Mouse (Mus musculus): ENCODE data around the gene Arpp21.

Gene Arpp21

DNA sequence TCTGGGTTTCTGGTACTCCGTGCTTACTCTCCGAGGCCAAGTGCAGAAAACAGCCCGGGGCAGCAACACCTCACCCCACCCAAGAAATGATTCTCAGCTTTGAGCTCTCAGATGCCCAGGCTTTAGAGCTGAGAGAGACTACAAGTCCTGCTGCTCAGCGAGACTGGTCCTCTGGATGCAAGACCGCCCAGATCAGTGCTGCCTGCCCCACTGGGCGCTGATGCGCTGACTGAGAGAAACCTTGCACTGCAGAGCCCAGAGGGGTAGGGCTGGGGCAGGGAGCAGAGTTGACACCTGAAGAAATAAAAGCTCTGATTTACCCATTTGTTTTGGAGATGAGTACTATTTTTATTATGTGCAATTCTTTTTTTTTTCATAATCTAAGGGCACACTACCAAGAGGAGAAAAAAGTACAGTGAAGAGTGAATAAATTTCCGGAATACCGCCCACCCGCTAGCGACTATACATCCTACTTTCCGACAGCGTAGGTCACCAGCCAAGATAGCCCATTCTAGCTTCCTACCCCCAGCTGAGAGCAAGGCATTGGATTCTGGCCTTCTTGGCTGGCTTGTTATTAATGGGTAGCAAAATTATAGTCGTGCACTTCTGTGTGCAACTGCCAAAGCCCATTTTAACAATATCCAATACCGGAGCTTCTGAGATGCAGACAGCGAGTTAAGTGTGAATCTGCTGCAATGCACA lies at the start of gene Arpp21:
Arpp21 (minus strand) TSS at position 243 of the 702 bp plus-strand sequence.
- peak; percentile 52 to 64 for DNase-seq

DNA sequence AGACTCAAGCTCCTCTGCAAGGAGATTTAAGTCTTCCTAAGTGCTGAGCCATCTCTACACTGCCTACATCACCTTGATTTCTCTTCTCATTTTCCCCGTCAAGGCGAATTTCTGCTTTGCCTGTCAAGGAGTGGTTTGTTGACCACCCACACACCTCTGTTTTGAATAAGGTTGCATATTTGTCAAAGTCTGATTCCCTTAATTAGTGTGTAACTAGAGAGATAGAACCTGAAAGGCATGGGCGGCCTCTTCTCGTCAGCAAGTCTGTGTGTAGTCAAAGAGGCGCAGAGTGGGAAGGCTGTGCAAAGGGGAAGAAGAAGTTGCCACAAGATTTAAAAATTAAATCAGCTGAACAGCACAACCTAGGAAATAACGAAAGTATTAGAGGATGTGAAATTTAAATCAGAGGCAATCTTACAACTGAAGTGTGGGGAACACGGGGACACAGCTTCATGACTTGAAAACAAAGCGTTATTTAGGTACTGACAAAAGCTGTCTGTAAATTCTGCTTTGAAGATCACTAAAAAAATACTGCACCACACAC lies 36.8 kb upstream of the Arpp21 start:
- no peak for DNase-seq

DNA sequence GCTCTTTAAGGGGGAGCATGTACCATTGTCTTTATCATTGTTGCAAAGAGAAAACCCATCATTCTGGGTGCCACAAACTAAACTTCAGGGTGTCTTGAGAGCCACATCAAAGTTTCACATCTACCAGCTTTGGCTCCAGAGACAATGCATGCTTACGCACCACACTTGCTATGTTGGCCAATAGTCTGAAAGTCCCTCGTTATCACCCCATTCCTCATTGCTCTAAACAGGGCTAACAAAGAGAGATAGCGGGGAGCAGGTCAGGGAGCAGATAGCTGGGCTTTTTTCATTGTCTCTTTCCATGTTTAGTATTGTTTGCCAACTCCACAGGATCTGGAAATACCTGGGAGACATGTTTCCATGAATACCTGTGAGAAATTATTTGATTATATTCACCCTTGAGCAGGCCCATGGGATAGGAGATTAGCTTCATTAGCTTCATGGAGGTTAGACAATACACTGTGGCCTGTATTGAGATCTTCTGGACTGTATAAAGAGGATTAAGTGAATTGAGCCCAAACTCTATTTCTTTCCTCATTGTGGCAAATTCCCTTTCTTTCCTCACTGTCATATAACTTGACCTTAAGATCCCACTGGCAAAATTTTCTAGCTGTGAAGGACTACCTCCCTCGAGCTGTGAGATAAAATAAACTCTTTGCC lies 29.4 kb upstream of the Arpp21 start:
- DNase-seq = no peak

DNA sequence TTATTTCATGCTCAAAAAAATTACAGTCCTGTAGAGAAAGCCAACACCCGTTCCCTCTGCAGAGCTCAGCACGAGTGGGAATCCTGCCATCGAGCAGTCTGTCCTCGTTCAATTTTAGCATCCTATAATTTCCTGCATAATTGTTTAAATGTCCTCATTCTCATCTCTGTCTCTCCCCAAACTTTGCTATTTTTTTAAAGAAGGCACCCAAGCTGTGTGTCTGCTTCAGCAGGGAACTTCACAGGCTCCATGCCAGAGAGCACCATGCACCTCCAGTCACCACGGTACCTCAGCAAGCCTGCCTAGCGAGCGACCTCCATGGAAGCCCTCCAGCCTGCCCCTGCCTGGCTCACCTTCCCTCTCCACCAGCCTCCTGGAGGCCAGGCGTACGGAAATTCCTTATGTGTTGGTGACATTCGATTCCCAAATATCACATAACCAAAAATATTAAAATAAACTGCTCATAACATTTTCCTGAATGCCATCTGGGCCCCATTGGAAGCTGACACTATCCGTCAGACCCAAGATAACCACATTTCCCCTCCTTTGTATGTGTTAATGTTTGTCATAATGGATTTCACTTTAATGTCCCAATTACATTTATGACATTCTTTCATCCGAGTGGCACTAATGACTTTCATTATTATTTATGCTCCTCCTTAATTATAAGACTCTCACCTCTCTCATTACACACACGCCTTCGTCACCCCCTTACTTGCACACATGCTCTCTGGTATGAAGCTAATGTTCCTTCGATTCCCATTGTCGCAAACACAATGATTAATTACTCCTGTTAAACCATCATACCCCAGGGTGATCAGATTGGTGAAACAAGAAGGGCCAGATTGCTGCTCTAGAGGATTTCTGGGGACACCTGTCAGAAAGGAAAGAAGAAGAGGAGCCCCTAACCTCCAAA lies 26.5 kb upstream of the Arpp21 start:
- peak; percentile 82 to 86 for DNase-seq

DNA sequence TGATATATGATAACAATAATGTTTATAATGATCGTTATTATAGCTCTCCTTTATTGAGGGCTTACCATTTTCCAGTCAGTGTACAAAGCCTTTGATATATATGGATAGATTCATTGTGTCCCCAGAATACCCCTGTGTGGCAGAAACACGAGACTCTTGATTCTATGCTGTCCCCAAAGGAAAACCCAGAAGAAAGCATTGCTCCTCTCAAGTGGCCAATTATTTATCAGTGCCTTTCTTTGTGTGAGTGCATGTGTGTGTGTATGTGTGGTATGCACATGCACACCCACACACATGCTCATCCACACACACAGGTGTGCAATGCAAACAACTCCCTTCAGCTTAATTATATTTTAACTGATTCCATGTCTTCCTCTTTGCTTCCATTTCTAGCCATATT lies 25.8 kb upstream of the Arpp21 start:
- no peak for DNase-seq

DNA sequence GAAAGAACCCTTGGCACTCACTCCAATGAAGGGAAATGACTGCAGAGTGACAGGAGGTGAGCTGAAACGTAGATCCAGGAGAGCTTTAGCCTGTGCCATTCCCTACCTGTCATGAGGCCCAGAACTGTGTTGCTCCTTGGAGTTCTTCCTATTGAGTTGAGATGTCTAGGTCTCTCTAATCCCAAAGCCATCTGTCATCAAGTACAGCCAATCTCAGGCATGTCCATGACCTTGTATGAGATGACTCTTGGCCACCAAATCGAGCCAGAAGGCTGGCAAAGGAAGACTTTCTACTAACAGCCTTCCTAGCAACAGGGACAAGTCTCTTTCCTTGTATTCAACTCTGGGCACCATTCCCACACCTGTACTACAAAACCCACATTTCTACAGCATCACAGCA lies 25.0 kb upstream of the Arpp21 start:
- peak; percentile 75 to 85 for DNase-seq

DNA sequence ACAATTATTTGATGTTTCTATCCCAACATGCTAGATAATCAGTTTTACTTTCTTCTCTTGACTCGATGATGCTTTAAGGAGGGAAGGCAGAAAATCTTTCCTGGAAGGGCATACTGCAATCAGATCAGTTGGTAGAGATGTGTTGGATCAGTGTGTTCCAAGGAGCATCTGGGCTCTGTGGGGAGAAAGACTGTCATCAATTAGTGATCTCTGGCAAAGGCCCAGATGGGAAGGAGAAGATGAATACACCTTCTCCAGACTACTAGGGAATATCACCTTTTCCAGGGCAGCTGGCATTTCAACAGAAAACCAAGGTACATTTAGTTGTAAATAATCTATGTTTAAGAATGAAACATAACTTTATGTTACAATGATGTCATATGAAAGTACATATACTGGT lies 22.8 kb upstream of the Arpp21 start:
- peak in 1 of 2 experiments; percentile 31 for DNase-seq

DNA sequence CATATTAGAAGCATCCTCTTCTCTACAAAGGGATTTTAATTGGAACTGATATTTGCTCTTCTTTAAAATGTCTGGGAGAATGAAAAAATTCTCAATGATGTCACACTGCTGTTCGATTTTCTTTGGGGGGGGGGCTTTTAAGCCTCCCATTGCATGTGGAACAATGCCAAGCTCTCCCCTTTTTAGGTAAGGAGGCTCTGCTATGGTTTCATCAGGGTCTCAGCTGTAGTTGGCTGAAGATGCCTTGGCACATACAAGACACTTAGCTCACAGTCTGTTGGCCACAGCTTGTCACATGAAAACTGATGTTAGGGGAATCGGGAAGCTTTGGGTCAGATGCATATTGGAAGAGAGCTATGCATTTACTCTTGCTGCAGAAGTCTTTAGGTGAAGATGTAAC lies 20.2 kb upstream of the Arpp21 start:
- DNase-seq = no peak

DNA sequence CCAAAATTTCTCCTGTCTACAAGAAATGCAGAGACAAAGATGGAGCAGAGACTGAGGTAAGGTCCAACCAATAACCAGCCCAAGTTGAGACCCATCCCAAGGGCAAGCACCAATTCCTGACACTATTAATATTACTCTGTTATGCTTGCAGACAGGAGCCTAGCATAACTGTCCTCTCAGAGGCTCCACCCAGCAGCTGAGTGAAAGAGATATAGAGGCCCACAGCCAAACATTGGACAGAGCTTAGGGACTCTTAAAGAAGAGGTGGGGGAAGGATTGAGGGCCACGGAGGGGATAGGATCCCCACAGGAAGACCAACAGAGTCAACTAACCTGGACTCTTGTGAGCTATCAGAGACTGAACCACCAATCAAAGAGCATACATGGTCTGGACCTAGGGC lies 18.0 kb upstream of the Arpp21 start:
- DNase-seq = no peak

DNA sequence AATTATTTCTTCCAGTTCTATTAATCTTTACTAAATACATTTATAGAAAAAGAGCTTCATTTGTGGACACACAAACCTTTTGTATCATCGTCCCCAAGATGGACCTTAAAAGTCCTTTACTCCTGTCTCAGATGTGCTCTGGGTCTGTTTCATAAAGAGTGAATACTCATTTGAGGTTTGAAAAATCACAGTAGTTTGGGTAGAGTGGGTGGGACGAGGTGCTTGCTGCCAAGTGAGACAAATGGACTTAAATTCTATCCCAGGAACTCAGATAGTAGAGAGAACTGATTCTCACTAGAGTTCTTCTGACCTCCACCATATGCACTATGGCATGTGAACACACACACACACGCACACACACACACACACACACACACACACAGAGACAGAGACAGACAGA lies 16.1 kb upstream of the Arpp21 start:
- no peak for DNase-seq

DNA sequence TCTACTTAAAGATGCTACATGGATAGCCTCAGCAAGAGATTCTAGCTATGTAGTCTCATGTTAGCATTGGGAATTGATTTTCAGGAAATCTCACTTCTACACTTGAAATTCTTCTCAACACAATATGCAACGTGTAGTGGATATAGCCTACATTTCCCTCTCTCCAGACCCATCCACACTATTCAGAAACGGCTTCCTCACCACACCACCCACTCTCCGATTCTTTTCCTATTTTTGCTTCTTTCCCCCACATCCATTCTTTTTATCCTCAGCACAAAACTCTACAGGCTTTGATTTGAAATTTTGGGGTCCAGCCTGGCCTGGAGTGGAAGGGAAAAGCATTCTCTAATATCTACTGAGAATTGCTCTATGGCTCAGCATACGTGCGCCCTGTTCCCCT lies 15.6 kb upstream of the Arpp21 start:
- no peak for DNase-seq

DNA sequence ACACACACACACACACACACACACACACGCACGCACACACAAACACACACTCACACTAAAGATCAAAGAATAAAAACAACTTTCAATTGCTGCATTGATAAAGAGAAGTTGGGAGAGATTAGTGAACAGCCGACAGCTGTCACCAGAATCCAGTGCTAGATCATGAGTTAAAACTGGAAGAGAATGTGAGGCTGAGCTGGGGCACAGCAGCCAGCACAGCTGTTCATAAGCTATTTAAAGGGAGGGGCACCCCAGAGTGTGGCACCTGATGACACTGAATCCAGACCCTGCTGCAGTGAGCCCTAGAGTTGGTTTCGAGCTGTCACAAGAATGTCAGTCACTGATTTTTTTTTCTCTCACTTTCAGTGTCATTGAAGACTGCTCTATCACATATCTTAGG lies 14.0 kb upstream of the Arpp21 start:
- DNase-seq = no peak

DNA sequence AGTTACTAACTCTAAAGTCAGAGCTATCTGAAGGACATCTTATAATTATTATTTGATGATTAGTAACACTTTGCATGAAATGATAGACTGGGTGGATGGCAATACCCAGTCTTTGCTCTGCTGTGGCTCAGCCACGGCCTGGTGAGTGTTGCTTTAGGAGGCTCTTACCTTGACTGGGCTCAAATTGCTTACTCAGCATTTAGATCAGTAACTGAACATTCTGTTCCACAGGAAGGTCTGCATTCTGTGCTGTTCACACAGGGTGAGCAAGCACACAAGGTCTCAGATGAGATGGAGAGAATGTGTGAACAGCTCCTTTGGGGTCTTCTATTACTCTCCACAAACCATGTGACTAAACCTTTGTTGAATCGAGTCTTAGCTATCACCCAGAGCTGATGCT lies 11.4 kb upstream of the Arpp21 start:
- no peak for DNase-seq

DNA sequence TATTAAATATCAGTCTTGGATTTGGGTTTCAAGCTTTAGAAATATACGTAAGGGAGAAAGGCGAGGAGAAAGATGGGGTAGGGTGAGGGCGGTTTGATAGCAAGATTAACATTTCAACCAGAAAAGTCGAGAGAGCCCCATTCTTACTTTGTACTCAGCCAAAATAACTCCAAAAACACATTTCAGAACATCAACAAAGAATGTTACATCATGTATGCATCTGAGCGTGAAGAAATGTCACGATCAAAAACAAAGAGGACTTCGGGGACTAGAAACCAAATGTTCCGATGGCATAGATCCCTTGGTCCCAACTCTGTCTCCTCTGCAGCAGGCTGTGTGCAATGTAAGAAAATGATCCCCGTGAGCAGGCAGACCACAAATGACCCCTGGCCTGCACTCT lies 2.4 kb upstream of the Arpp21 start:
- no peak for DNase-seq

DNA sequence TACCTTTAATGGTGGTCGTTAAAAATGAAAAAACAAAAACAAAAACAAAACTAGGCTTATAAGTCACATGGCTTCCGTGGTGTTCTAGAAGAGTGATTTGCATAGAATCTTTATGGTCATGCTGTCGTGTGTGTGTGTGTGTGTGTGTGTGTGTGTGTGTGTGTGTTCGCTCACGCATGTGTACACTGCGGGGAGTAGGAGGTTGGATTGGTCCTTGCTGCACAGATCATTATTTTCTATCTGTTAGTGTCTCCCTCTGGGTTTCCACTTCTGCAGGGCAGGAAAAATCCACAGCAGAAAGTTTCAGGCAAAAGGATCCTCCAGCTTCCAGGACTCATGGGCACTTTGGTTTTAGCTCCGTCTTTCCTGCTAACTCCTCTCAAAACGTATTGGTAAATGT lies 813 bp upstream of the Arpp21 start:
- no peak for DNase-seq

DNA sequence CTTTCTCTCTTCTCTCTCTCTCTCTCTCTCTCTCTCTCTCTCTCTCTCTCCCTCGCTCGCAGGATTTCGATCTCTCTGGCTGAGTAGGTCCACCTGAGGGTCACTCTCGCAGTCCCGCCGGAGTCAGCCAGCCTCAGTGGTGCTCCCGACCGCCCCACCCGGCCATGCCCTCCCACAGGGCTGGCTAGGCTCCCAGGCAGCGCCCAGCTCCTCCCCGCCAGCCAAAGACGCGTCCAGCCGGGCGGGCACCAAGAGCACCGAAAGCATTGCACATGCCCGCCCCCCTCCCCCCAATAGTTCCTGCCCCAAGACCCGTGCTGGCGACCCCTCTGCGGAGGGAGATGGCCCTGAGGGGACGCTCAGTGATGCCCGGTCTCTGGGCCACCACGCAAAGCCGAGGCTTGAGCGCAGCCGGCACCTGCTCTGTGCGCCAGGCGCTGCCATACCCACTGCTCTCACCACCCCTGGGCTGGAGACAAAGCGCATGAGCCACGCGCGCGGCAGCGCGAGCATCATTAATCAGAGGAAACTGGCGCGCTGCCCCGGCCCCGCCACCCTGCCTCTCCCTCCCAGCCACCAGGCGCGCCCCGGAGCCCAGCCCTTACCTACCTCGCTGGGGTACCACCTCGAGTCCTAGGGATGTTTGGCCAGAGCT lies 570 bp downstream of the Arpp21 start:
- DNase-seq = peak; percentile 92 to 93

DNA sequence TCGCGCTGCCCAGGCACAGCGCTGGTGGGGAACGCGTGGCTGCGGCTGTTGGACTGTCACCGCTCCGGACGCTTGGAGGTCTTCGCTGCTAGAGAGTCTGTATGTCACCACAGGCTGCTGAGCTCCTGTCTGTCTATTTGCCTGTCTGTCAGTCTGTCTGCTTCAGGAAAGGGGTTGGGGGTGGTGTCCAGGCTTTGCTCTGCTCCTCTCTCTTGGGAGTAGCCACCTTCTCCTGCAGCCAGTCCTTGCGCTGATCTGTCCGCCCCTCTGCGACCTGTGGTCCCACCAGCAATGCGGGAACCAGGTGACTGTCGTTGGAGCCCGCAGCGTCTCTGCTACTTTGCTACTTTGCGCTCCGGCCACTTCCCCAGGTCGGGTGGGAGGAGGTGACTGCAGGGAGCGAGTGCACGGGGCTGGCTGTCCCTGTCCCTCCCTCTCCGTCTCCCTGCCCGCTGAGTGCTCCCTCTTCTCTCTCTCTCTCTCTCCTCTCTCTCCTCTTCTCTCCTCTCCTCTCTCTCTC lies 1.2 kb downstream of the Arpp21 start:
- peak; percentile 78 to 82 for DNase-seq

DNA sequence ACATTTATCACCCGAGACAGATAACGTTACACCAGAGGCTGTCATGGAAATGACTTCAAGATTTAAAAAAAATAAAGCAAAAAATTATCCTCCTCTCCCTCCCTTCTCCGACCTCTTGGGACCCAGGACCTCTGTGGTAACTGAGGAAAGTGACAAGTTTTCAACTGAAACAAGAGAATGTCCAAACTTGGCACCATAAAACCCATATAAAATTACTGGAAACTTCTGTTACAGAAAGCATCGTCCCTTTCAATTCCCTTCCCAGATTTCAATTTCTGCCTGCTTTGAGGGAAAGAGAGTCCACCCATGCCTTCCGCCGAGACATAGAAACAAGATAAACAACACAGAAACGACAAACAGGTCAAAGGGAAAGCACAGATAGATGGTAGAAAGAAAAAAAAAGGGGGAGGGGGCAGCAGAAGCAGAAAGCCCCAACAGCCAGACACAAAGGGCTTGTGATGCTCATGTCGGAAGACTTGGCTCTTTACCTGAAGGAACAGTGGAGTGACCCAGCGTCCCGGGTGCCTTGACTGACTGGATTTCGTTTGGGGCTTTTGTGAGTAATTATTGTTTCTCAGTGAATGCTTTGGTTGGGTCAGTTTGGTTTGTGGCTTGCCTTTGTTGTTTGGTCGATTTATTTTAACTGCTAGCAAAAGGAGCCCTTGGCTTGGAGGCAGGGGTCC lies 1.8 kb downstream of the Arpp21 start:
- DNase-seq = no peak

DNA sequence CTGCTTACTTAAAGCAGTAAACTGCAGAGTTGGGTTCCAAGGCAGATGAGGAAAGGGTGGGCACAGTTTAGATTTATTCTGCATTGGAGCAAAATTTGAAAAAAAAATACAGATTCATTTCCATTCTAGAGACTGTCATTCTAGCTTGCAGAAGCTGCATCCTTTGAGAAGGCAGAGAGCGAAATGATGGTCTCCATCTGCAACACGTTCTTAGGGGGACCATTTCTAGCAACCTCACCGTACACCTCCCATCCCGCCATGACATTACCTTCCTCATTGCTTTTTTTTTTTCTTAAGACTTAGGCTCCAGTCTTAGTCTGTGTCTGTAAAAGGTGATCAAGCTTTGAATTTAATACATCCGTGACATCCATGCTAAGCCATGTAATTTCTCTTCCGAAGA lies 2.4 kb downstream of the Arpp21 start:
- DNase-seq = no peak

DNA sequence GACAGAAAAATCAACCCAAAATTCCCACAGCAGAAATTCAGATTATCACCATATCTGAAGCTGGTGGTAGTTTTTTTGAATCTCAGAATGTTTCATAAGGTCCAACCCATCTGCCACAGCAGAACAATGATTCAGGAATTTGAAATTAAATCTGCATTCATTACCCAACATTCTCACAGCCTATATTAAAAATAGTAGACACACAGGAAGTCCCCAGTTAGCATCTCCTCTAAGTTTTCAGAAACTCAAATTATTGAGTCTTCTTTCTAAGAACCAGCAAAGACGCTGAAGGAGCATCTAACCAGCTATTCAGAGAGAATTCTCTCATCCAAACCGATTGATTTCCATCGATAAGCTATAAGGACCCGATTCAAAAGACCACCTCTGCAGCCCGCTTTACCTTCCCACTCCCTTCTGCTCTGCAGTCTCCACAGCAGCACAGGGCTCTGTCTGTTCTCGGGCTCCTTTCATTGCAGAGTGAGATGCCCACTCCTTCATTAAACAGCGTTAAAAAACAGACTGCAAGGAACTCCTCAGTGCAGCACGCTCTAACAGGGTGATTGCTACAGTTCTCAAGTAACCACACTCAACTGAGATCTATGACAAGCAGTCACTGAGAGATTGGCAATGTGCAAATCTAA lies 3.7 kb downstream of the Arpp21 start:
- peak in 1 of 2 experiments; percentile 56 for DNase-seq

DNA sequence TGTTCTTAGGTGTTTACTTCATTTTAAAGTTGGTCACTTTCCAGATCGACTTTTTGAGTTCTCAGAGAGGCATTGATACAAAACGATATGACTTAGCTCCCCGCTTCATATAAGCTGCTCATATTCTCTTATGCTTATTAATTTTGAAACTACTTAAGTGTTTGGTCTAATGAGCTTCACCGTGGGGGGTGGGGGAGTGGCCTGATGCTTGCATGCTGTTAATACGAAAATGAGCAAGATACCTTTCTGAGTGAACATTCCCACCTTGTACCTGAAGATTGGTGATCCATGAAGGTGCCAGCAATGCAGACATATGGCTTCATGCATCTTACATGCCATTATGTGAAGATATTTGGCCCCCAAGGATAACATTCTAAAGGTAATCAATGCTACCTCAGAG lies 4.4 kb downstream of the Arpp21 start:
- peak; percentile 52 to 67 for DNase-seq
